Mouse (Mus musculus) neural tube, embryonic 15.5 days (tissue): ENCODE data around the gene Chn2. TPM values are rescaled to one million over a fixed set of nuclear protein-coding genes. Genes with fewer than 3 reads are reported as not detected.

Source experiments
- ATAC-seq: fragments of 200-750 bp; cut with Nextera tagmentation; 2 replicates; pipeline ENCODE4 v1.8.0; 2017; ENCODE audit warnings: mild to moderate bottlenecking, moderate TSS enrichment, moderate library complexity; ENCODE audit not compliant: low FRiP score
- H3K27ac ChIP-seq: fragments of 300-500 bp; sonication (generic); replicated peaks from 2 replicates; pipeline ENCODE4 v1.5.1; 2015; ENCODE audit warnings: mild to moderate bottlenecking, inconsistent platforms
- H3K27me3 ChIP-seq: fragments of 300-500 bp; sonication (generic); replicated peaks from 2 replicates; pipeline ENCODE4 v1.6.1; 2015; ENCODE audit warnings: inconsistent platforms
- H3K36me3 ChIP-seq: fragments of 300-500 bp; sonication (generic); 2 replicates; pipeline ENCODE4 v1.6.1; 2015; ENCODE audit warnings: inconsistent platforms
- H3K4me1 ChIP-seq: fragments of 300-500 bp; sonication (generic); 2 replicates; pipeline ENCODE4 v1.6.1; 2015; ENCODE audit warnings: inconsistent platforms
- H3K4me2 ChIP-seq: fragments of 300-500 bp; sonication (generic); 2 replicates; pipeline ENCODE4 v1.6.1; 2015; ENCODE audit warnings: inconsistent platforms, mild to moderate bottlenecking, moderate library complexity
- H3K4me3 ChIP-seq: fragments of 300-500 bp; sonication (generic); replicated peaks from 2 replicates; pipeline ENCODE4 v1.5.1; 2015; ENCODE audit warnings: mild to moderate bottlenecking, inconsistent platforms
- H3K9ac ChIP-seq: fragments of 300-500 bp; sonication (generic); replicated peaks from 2 replicates; pipeline ENCODE4 v1.6.1; 2015; ENCODE audit warnings: mild to moderate bottlenecking, inconsistent platforms
- H3K9me3 ChIP-seq: fragments of 300-500 bp; sonication (generic); replicated peaks from 2 replicates; pipeline ENCODE4 v1.6.1; 2016; ENCODE audit warnings: inconsistent platforms
- WGBS: fragments of 180-500 bp; shearing (Covaris S2); methylation state at CpG from one replicate; pipeline ENCODE4 v1.1.7; 2015; ENCODE audit warnings: mixed read lengths; 5-methylcytosine and 5-hydroxymethylcytosine counted together
- polyA plus RNA-seq: library from polyadenylated mRNA; unstranded; fragments of >200 nt; fragmentation: Nextera tagmentation; extraction: Ambion mirVana; gene quantifications from 2 replicates; pipeline ENCODE4 v1.2.1, GENCODE M21; 2015

Gene Chn2
- polyA plus RNA-seq, 1 experiment from 2014 or later, result 17.6 TPM

- no peak overlapping the region for H3K27ac ChIP-seq
- no peak overlapping the region for H3K9ac ChIP-seq
- no peak overlapping the region for H3K4me2 ChIP-seq
- no peaks in the 10 kb centered on the region for H3K27me3 ChIP-seq
- peaks cover 12% of the 10 kb centered on the region; the same call in 1 of the 2 replicates for H3K4me1 ChIP-seq
- no peak overlapping the region for H3K4me3 ChIP-seq
- no peak for ATAC-seq
- 66% methylated on average over 2 of the region's 2 CpGs for WGBS
- H3K9me3 ChIP-seq, result no peaks in the 10 kb centered on the region
- no peaks in the 10 kb centered on the region for H3K36me3 ChIP-seq
Observed at GRCm38 (mm10) chr6:54278613-54279012, 239.3 kb downstream of the Chn2 start.

GRCm38 (mm10) chr6:54279391-54279790 is 240.0 kb downstream of the Chn2 start:
- no peak for ATAC-seq

GRCm38 (mm10) chr6:54280248-54280647 is 240.9 kb downstream of the Chn2 start:
- no peak overlapping the region for H3K9ac ChIP-seq
- no peaks in the 10 kb centered on the region for H3K9me3 ChIP-seq
- ATAC-seq, result no peak
- no peak overlapping the region for H3K27ac ChIP-seq
- 85% methylated on average over 6 of the region's 6 CpGs for WGBS
- no peak overlapping the region for H3K4me3 ChIP-seq
- no peaks in the 10 kb centered on the region for H3K27me3 ChIP-seq
- H3K36me3 ChIP-seq, result no peaks in the 10 kb centered on the region
- peaks cover 12% of the 10 kb centered on the region; the same call in 1 of the 2 replicates for H3K4me1 ChIP-seq
- no peak overlapping the region for H3K4me2 ChIP-seq

More at GRCm38 (mm10) chr6:54279391-54279790, 240.0 kb downstream of the Chn2 start:
- H3K36me3 ChIP-seq, result no peaks in the 10 kb centered on the region
- no peaks in the 10 kb centered on the region for H3K27me3 ChIP-seq
- no peak overlapping the region for H3K4me2 ChIP-seq
- no peak overlapping the region for H3K4me3 ChIP-seq
- no peaks in the 10 kb centered on the region for H3K9me3 ChIP-seq
- H3K27ac ChIP-seq, result no peak overlapping the region
- 82% methylated on average over 11 of the region's 11 CpGs for WGBS
- H3K9ac ChIP-seq, result no peak overlapping the region
- peaks cover 12% of the 10 kb centered on the region; the same call in 1 of the 2 replicates for H3K4me1 ChIP-seq

GRCm38 (mm10) chr6:54283299-54283698 is 243.9 kb downstream of the Chn2 start:
- Histone ChIP-seq H3K4me2 (no peak overlapping the region), H3K36me3 (no peaks in the 10 kb centered on the region), H3K9me3 (no peaks in the 10 kb centered on the region), H3K27me3 (no peaks in the 10 kb centered on the region), H3K27ac (no peak overlapping the region), H3K4me3 (no peak overlapping the region), H3K9ac (no peak overlapping the region), H3K4me1 (0 out of 2 replicates have a peak, but pooled peaks cover 2% of the 10 kb centered on the region)
- no peak for ATAC-seq
- WGBS, result 8% methylated on average over 1 of the region's 1 CpGs

- 80% methylated on average over 12 of the region's 12 CpGs for WGBS
- H3K36me3 ChIP-seq, result no peaks in the 10 kb centered on the region
- H3K9ac ChIP-seq, result no peak overlapping the region
- H3K27ac ChIP-seq, result no peak overlapping the region
- no peaks in the 10 kb centered on the region for H3K9me3 ChIP-seq
- no peak for ATAC-seq
- H3K4me1 ChIP-seq, result no peaks in the 10 kb centered on the region
- no peaks in the 10 kb centered on the region for H3K27me3 ChIP-seq
- H3K4me2 ChIP-seq, result no peak overlapping the region
- no peak overlapping the region for H3K4me3 ChIP-seq
Observed at GRCm38 (mm10) chr6:54284167-54284711, 244.9 kb downstream of the Chn2 start.

GRCm38 (mm10) chr6:54286813-54287212 is 247.5 kb downstream of the Chn2 start:
- Histone ChIP-seq H3K9me3 (no peaks in the 10 kb centered on the region), H3K27me3 (no peaks in the 10 kb centered on the region), H3K27ac (no peak overlapping the region), H3K4me2 (no peak overlapping the region), H3K4me3 (no peak overlapping the region), H3K4me1 (no peaks in the 10 kb centered on the region), H3K9ac (no peak overlapping the region), H3K36me3 (no peaks in the 10 kb centered on the region)
- ATAC-seq, result no peak
- 76% methylated on average over 5 of the region's 5 CpGs for WGBS

- Histone ChIP-seq H3K4me3 (no peak overlapping the region), H3K4me1 (no peaks in the 10 kb centered on the region), H3K27me3 (no peaks in the 10 kb centered on the region), H3K36me3 (no peaks in the 10 kb centered on the region), H3K9me3 (no peaks in the 10 kb centered on the region), H3K27ac (no peak overlapping the region), H3K9ac (no peak overlapping the region), H3K4me2 (no peak overlapping the region)
- 85% methylated on average over 10 of the region's 10 CpGs for WGBS
- ATAC-seq, result no peak
Observed at GRCm38 (mm10) chr6:54289774-54290500, 250.6 kb downstream of the Chn2 start.

- H3K27me3 ChIP-seq, result no peaks in the 10 kb centered on the region
- no peak overlapping the region for H3K4me3 ChIP-seq
- no peak overlapping the region for H3K4me2 ChIP-seq
- H3K9me3 ChIP-seq, result no peaks in the 10 kb centered on the region
- 91% methylated on average over 2 of the region's 2 CpGs for WGBS
- no peak for ATAC-seq
- no peaks in the 10 kb centered on the region for H3K36me3 ChIP-seq
- H3K4me1 ChIP-seq, result no peaks in the 10 kb centered on the region
- H3K9ac ChIP-seq, result no peak overlapping the region
- no peak overlapping the region for H3K27ac ChIP-seq
Observed at GRCm38 (mm10) chr6:54297231-54297630, 257.9 kb downstream of the Chn2 start.

GRCm38 (mm10) chr6:54299417-54299816 is 260.1 kb downstream of the Chn2 start:
- no peak overlapping the region for H3K9ac ChIP-seq
- no peak overlapping the region for H3K4me2 ChIP-seq
- H3K4me3 ChIP-seq, result no peak overlapping the region
- no peak overlapping the region for H3K27ac ChIP-seq
- WGBS, result 79% methylated on average over 2 of the region's 2 CpGs
- no peaks in the 10 kb centered on the region for H3K4me1 ChIP-seq
- H3K9me3 ChIP-seq, result no peaks in the 10 kb centered on the region
- H3K36me3 ChIP-seq, result no peaks in the 10 kb centered on the region
- no peak for ATAC-seq
- no peaks in the 10 kb centered on the region for H3K27me3 ChIP-seq

- Histone ChIP-seq H3K9ac (no peak overlapping the region), H3K4me2 (no peak overlapping the region), H3K4me1 (no peaks in the 10 kb centered on the region), H3K9me3 (no peaks in the 10 kb centered on the region), H3K36me3 (no peaks in the 10 kb centered on the region), H3K27ac (no peak overlapping the region), H3K27me3 (no peaks in the 10 kb centered on the region), H3K4me3 (no peak overlapping the region)
- 100% methylated on average over 1 of the region's 1 CpGs for WGBS
- no peak for ATAC-seq
Observed at GRCm38 (mm10) chr6:54305777-54306176, 266.4 kb downstream of the Chn2 start.

GRCm38 (mm10) chr6:54313071-54313470 is 273.7 kb downstream of the Chn2 start:
- H3K36me3 ChIP-seq, result no peaks in the 10 kb centered on the region
- no peak for ATAC-seq
- H3K27me3 ChIP-seq, result no peaks in the 10 kb centered on the region
- H3K4me2 ChIP-seq, result no peak overlapping the region
- WGBS, result 87% methylated on average over 2 of the region's 2 CpGs
- no peak overlapping the region for H3K9ac ChIP-seq
- H3K4me3 ChIP-seq, result no peak overlapping the region
- no peak overlapping the region for H3K27ac ChIP-seq
- H3K4me1 ChIP-seq, result no peaks in the 10 kb centered on the region
- H3K9me3 ChIP-seq, result no peaks in the 10 kb centered on the region

- no peaks in the 10 kb centered on the region for H3K9me3 ChIP-seq
- H3K9ac ChIP-seq, result no peak overlapping the region
- H3K4me1 ChIP-seq, result no peaks in the 10 kb centered on the region
- H3K27ac ChIP-seq, result no peak overlapping the region
- H3K36me3 ChIP-seq, result no peaks in the 10 kb centered on the region
- no peak overlapping the region for H3K4me3 ChIP-seq
- no peak for ATAC-seq
- 0 out of 2 replicates have a peak, but pooled peaks cover 3% of the 10 kb centered on the region for H3K27me3 ChIP-seq
- 70% methylated on average over 9 of the region's 9 CpGs for WGBS
- no peak overlapping the region for H3K4me2 ChIP-seq
Observed at GRCm38 (mm10) chr6:54318618-54319017, 279.3 kb downstream of the Chn2 start.
